ENCODE assay signal across 16 mouse cellular contexts in the genomic region with DNA sequence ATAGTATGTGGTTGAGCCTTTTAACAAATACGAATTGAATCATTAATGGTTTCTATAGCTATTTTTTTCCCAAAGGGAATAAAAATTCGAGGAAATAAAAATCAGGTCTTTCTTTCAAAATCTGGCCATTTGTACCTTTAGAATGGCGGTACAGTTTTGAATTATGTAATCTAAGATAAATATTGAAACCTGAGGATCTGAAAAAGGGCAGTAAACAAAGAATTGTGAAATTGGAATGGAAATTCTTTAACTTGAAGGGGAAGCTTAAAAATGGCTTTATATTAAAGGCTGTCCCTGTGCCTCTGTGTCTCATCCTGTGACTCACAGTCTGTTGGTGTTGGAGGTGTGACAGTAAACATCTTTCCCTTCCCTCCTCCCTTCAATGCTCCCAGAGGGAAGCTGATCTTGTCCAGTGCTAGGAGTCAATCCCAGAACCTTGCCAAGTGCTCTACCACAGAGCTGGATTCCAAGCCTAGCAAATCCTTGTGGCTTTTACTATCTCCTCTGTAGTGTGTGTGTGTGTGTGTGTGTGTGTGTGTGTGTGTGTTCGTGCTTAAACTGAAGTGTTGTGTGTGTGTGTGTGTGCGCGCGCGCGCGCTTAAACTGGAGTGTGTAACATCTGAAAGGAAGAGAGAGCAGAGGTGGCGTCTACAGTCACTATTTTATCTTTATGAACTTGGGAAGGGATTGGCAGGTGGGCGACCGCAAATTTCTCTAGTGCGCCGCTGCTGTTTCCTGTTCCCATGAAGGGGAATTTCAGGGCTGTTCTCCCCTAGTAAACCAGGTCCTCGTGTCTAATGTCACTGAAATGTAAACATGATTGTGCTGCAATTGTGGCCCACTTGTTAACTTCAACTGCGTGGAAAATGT. TPM values are rescaled to one million over a fixed set of nuclear protein-coding genes. Genes with fewer than 3 reads are reported as not detected.
DNase-seq lines count a peak whose midpoint lies in the region; ATAC-seq lines count a peak whose summit lies in the region.
"Had no signal": no experiment of that assay in that cellular context is flagged by ENCODE, and none has a peak within 500 bp of the region (broad histone marks: within the 10 kb centered on the region; RNA-seq: fewer than 3 reads in every experiment).

No protein-coding gene starts in this region.

- H3K4me1 ChIP-seq in lung, embryonic 16.5 days (replicated peaks; ENCODE audit: control insufficient read depth, insufficient read depth, low read length), result peaks cover 3% of the 10 kb centered on the region; the same call in 1 of the 2 replicates
- no peaks in the 10 kb centered on the region for H3K4me1 ChIP-seq in kidney, embryonic 14.5 days (ENCODE audit: control insufficient read depth, insufficient read depth, low read length)
- H3K4me1 ChIP-seq: forebrain, embryonic 13.5 days had no signal

- peak overlapping the region; percentile 83 for H3K27ac ChIP-seq in lung, embryonic 16.5 days (ENCODE audit: low read length)
- H3K27ac ChIP-seq in kidney, embryonic 14.5 days (ENCODE audit: low read depth, low read length), result no peak overlapping the region
- H3K27ac ChIP-seq: forebrain, embryonic 13.5 days; liver, embryonic 15.5 days had no signal

- H3K4me3 ChIP-seq in lung, embryonic 16.5 days (ENCODE audit: low read length), result no peak overlapping the region
- H3K4me3 ChIP-seq in kidney, embryonic 14.5 days (ENCODE audit: low read length), result no peak overlapping the region
- H3K4me3 ChIP-seq: forebrain, embryonic 13.5 days; liver, embryonic 15.5 days had no signal

- H3K4me2 ChIP-seq in lung, embryonic 16.5 days (ENCODE audit: low read depth, low read length), result no peak overlapping the region
- no peak overlapping the region for H3K4me2 ChIP-seq in kidney, embryonic 14.5 days (replicated peaks; ENCODE audit: low read depth, low read length)
- H3K4me2 ChIP-seq: forebrain, embryonic 13.5 days; liver, embryonic 15.5 days had no signal

- ATAC-seq in lung, embryonic 16.5 days (ENCODE audit: low read depth), result peak; percentile 48
- no peak for ATAC-seq in kidney, embryonic 14.5 days (ENCODE audit: low FRiP score, low TSS enrichment)
- ATAC-seq: forebrain, embryonic 13.5 days had no signal

- H3K9me3 ChIP-seq in lung, embryonic 16.5 days (ENCODE audit: control insufficient read depth, low read length), result no peaks in the 10 kb centered on the region
- H3K9me3 ChIP-seq in kidney, embryonic 14.5 days (ENCODE audit: control insufficient read depth, low read length), result no peaks in the 10 kb centered on the region
- H3K9me3 ChIP-seq: forebrain, embryonic 13.5 days; liver, embryonic 15.5 days had no signal

- WGBS in lung, embryonic 16.5 days, result 55% methylated on average over 17 of the region's 17 CpGs
- 58% methylated on average over 17 of the region's 17 CpGs for WGBS in kidney, embryonic 14.5 days

- H3K27me3 ChIP-seq in lung, embryonic 16.5 days (ENCODE audit: control insufficient read depth, insufficient read depth, low read depth, low read length), result no peaks in the 10 kb centered on the region
- H3K27me3 ChIP-seq in splenic B cell, adult 2 months (ENCODE audit: control insufficient read depth, insufficient read depth, low read length, poor library complexity, severe bottlenecking), result no peaks in the 10 kb centered on the region
- H3K27me3 ChIP-seq in kidney, embryonic 14.5 days (ENCODE audit: control insufficient read depth, insufficient read depth, low read length), result 0 out of 2 replicates have a peak, but pooled peaks cover 3% of the 10 kb centered on the region

- no peaks in the 10 kb centered on the region for H3K36me3 ChIP-seq in lung, embryonic 16.5 days (ENCODE audit: control insufficient read depth, insufficient read depth, low read length)
- H3K36me3 ChIP-seq in splenic B cell, adult 2 months (ENCODE audit: control insufficient read depth, insufficient read depth, low read length, poor library complexity, severe bottlenecking), result no peaks in the 10 kb centered on the region
- no peaks in the 10 kb centered on the region for H3K36me3 ChIP-seq in kidney, embryonic 14.5 days (ENCODE audit: control insufficient read depth, insufficient read depth, low read length)
- H3K36me3 ChIP-seq: liver, embryonic 15.5 days had no signal

- no peak for DNase-seq in lung, postnatal 36 days
- DNase-seq in T-cell, adult 2 months (ENCODE audit: low spot score), result peak; percentile 20
- peak; percentile 21 for DNase-seq in splenic B cell, adult 2 months (ENCODE audit: low read depth, low spot score)
- no peak for DNase-seq in cerebellum, adult 9-11 months
- no peak for DNase-seq in urinary bladder, adult 18-20 months (ENCODE audit: low spot score in 2 of 2)
- DNase-seq: heart, adult 18-20 months; heart, postnatal 36 days; kidney, postnatal 14 days; left cerebral cortex, postnatal 4 days; right cerebral cortex, postnatal 14 days had no signal

- 0 out of 2 replicates have a peak overlapping the region, but pooled peaks have one; percentile 11 for H3K9ac ChIP-seq in lung, embryonic 16.5 days (ENCODE audit: low read length)
- H3K9ac ChIP-seq in kidney, embryonic 14.5 days (ENCODE audit: low read depth, low read length), result no peak overlapping the region
- H3K9ac ChIP-seq: forebrain, embryonic 13.5 days; liver, embryonic 15.5 days had no signal

RNA-seq across cellular contexts. Expression of gene Cdc20b, which starts 11.4 kb away (rescaled TPM):
- 4.6 and 5.4 TPM in 2 replicates for polyA plus RNA-seq in lung, embryonic 16.5 days (2015; fragmentation: Nextera tagmentation; extraction: Ambion mirVana)
- not detected in 2 replicates for polyA plus RNA-seq in kidney, embryonic 14.5 days (2014; fragmentation: Nextera tagmentation; extraction: Ambion mirVana)
- polyA plus RNA-seq: cortical plate, adult 2 months; intestine, embryonic 14.5 days; liver, embryonic 15.5 days had no signal

RNA-seq across cellular contexts. Expression of gene Gpx8, which starts 22.7 kb away (rescaled TPM):
- polyA plus RNA-seq in lung, embryonic 16.5 days (2015; fragmentation: Nextera tagmentation; extraction: Ambion mirVana), result 169 and 172 TPM in 2 replicates
- polyA plus RNA-seq in kidney, embryonic 14.5 days (2014; fragmentation: Nextera tagmentation; extraction: Ambion mirVana), result 142 and 204 TPM in 2 replicates

RNA-seq across cellular contexts. Expression of gene Mcidas, which starts 29.9 kb away (rescaled TPM):
- polyA plus RNA-seq in lung, embryonic 16.5 days (2015; fragmentation: Nextera tagmentation; extraction: Ambion mirVana), result 9.3 and 9.9 TPM in 2 replicates
- polyA plus RNA-seq in kidney, embryonic 14.5 days (2014; fragmentation: Nextera tagmentation; extraction: Ambion mirVana), result not detected in 2 replicates
- polyA plus RNA-seq: intestine, embryonic 14.5 days; liver, embryonic 15.5 days had no signal

RNA-seq across cellular contexts. Expression of gene Ccno, which starts 35.9 kb away (rescaled TPM):
- 15.3 and 16.7 TPM in 2 replicates for polyA plus RNA-seq in lung, embryonic 16.5 days (2015; fragmentation: Nextera tagmentation; extraction: Ambion mirVana)
- polyA plus RNA-seq in kidney, embryonic 14.5 days (2014; fragmentation: Nextera tagmentation; extraction: Ambion mirVana), result 0.17 and 0.55 TPM in 2 replicates

Comparison
In these comparisons a context has a peak if more than half of its experiments do, and no peak if none do; other contexts are left out.
1. DNase-seq: peak in T-cell, adult 2 months (single experiment) and splenic B cell, adult 2 months (single experiment); none in lung, postnatal 36 days (single experiment), cerebellum, adult 9-11 months (single experiment) and urinary bladder, adult 18-20 months (0 of 2).
2. RNA of gene Mcidas, which starts 29.9 kb away (polyA plus RNA-seq): 9.3 to 9.9 TPM in lung, embryonic 16.5 days; not detected in kidney, embryonic 14.5 days; every median in the first group is over 10 times any median in the second.